Mouse (Mus musculus) c-Kit-positive CD71-positive TER-119-negative erythroid progenitor cells, embryonic 14.5 days (primary cell): ENCODE results near the gene Tbc1d19.
A peak's percentile ranks its signal among the peaks of the same experiment; 100 is the strongest.

ENCODE experiments used
- DNase-seq: peaks from one replicate; pipeline ENCODE4 v3.0.0-alpha.2; 2013; ENCODE audit warnings: low read depth

Tbc1d19 gene

DNA sequence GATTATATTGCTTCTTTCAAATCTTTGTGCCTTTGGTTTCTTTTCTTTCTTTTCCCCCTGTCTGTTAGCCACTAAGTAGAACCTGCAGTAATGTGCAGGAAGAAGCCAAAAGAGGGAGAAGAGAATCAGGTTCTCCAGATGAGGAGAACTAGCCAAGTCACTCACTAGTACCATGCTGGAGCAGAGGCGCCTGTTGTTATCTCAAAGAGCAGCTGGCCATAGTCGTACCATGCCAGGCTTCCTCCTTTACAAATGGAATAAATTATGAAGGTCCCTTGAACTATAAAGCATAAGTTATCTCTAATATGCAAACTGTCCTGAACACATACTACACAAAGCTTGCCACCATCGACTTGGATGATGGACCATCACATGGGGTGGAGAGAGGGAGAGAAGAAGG, 99.8 kb downstream of the Tbc1d19 start:
- peak; percentile 22 for DNase-seq

DNA sequence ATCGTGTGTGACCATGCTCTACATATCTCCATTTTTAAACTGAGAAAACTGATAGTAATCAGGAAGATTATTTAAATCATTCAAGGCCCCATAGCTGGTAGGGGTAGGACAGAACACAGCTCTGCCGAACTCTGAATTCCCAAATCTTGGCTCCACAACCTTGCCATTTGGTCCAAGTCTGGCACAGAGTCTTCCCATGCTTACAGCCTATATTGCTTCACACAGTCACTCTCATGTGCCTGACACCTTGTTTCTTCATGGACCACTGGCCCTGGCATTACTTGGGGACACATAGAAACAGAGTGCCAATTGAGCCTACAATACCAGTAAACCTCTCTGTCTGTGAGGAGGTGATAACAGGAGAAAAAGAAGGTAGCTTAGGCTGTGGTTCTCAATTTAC, 111.0 kb downstream of the Tbc1d19 start:
- no peak for DNase-seq

DNA sequence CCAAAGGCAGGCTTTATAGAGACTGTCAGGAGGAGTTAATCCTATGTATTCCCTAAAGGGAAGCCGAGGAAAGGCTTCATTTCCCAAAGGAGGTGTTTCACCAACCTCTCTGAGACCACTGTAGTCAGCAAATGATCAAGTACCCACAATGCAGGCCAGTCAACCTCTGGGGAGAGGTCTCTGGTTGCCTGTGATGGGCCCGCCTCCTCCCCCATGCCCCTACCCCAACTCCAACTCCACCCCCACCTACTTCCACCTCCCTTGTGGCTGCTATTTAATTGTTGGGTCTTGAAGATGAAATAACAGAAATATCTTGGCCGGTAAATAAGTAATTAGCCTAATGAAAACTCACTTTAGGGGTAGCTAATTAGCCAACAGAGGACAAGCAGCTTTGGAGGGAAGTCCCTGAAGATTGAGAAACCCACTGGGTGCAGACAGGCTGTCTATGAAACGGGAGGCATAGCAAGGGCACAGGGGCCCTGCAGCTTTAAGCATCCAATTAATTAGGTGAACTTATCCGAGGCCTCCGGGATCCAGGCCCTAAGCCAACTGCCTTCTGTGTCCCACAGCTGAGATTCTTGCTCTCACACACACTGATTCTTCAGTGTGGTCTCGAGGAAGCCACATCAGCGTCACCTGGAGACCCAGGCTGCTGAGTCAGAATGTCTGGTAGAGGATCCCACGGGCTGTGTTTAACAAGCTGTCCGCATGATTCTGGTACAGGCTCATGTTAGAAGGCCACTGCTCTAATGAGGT, 112.9 kb downstream of the Tbc1d19 start:
- DNase-seq = no peak

DNA sequence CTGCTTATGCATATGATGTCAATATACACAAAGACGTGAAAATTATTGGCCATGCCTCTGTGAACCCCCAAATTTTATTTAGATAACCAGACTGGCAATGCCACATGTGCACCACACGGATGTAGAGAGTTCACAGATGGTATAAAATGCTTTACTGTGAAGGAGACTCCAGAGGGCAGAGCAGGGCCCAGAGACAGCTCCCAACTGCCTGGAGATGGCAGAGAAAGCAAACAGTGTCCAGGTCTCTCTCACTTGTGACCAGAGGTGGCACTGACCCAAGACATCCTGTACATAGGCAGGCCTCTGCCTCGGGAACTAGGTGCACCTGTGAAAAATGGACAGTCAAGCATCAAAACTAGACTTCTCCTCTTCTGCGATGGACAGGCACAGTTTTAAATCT, 114.6 kb downstream of the Tbc1d19 start:
- no peak for DNase-seq

GRCm38 (mm10) chr5:53926301-53926855, 117.0 kb downstream of the Tbc1d19 start:
- DNase-seq = no peak

- DNase-seq = no peak
Observed at GRCm38 (mm10) chr5:53927886-53928285, 118.5 kb downstream of the Tbc1d19 start.

- no peak for DNase-seq
Observed at GRCm38 (mm10) chr5:53928537-53928936, 119.1 kb downstream of the Tbc1d19 start.

- no peak for DNase-seq
Observed at GRCm38 (mm10) chr5:53929205-53929614, 119.8 kb downstream of the Tbc1d19 start.

DNA sequence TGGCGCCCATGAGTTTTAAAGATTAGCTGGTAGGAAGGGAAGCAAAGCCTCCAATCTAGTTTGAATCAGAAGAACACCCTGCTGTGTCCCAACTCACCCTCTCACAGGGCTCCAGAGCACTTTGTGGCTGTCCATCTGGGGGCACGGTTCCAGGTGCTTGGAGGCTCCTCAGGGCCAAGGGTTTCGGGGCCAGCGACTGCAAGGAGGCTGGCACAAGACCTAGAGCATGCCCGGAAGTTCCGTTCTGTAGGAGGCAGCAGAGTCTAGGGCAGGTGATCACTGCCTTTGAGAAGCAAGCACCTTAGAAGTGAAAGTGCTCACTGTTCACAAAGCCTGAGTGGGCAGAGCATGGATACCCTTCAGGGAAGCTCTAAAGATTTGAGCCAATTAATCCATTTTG, 120.4 kb downstream of the Tbc1d19 start:
- DNase-seq = no peak

DNA sequence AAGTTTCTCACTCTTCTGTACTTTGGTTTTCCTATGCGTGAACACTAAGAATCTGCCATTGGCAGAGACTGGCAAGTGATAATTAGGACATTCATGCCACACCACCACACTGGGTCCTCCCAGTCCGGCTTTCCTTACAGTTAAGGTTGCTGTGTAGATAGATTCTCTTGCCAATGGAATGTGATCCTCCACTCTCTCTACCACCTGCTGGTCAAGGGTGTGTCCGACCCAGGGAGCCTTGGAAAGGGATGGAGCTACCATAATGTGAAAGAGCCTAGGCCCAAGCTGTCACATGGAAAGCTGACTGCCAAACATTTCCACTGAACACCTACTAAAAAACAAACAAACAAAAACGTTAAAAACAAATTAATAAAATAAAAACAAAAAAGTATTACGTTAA, 121.6 kb downstream of the Tbc1d19 start:
- no peak for DNase-seq

DNA sequence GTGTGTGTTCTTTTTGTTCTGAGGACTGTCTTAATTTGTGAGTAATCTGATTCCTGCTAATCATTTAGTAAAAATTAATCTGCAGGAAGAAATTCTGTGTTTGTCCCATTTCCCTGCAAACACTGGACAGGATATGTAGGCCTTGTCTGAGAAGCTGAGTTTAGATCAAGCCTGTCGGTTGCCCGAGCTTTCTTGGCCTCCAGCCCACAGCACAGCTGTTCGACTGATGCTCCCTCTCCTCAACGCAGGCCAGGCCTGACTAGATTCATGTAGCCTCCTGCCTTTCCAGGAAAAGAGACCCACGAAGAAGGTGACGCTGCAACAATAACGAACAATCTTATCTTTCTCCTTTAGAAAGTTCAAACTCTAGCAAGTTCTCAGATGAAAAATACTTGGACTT, 124.2 kb downstream of the Tbc1d19 start:
- no peak for DNase-seq

GRCm38 (mm10) chr5:53934040-53934439, 124.6 kb downstream of the Tbc1d19 start:
- DNase-seq = no peak

DNA sequence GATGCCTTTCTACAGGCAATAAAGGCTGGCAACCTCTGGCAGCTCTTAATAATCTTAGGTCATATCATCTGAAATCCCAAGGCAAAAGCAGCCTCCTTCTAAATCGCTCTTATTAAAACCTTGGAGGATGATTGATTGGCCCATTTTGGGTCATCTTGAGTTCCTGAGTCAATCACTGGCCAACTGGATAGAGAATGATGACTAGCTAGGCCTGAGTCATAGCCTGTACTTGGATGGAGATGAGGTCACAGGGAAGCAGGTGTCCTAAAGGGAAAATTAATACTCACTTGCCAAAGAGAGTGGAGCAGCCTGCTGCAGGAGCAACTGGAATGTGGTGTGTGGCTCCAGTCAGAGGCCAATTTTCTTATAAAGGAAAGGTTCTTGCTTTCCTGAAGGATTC, 125.4 kb downstream of the Tbc1d19 start:
- no peak for DNase-seq

- no peak for DNase-seq
Observed at GRCm38 (mm10) chr5:53937187-53937586, 127.8 kb downstream of the Tbc1d19 start.

- no peak for DNase-seq
Observed at GRCm38 (mm10) chr5:53939026-53939425, 129.6 kb downstream of the Tbc1d19 start.

- DNase-seq = no peak
Observed at GRCm38 (mm10) chr5:53941322-53942024, 132.1 kb downstream of the Tbc1d19 start.

- no peak for DNase-seq
Observed at GRCm38 (mm10) chr5:53942332-53942731, 132.9 kb downstream of the Tbc1d19 start.

- no peak for DNase-seq
Observed at GRCm38 (mm10) chr5:53943321-53943857, 134.0 kb downstream of the Tbc1d19 start.

DNA sequence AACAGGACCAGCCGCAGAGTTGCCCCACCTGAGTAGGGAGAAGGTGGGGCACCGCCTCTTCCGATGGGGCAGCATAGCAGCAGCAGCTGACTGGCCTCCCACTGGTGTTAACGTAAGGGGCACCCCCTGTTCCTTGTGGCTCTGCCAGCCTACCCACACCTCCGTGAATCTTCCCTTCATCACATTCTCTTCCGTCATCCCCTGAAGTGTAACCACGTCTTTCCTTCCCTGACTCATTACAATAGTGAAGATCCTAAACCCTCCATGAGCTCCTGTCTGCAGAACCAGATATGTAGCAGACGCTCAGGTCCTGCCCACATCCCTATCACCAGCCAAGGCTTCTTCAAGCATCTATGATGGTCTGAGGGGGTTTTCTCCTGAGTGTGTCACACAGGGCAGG, 137.3 kb downstream of the Tbc1d19 start:
- DNase-seq = no peak

GRCm38 (mm10) chr5:53947549-53948183, 138.3 kb downstream of the Tbc1d19 start:
- no peak for DNase-seq

DNA sequence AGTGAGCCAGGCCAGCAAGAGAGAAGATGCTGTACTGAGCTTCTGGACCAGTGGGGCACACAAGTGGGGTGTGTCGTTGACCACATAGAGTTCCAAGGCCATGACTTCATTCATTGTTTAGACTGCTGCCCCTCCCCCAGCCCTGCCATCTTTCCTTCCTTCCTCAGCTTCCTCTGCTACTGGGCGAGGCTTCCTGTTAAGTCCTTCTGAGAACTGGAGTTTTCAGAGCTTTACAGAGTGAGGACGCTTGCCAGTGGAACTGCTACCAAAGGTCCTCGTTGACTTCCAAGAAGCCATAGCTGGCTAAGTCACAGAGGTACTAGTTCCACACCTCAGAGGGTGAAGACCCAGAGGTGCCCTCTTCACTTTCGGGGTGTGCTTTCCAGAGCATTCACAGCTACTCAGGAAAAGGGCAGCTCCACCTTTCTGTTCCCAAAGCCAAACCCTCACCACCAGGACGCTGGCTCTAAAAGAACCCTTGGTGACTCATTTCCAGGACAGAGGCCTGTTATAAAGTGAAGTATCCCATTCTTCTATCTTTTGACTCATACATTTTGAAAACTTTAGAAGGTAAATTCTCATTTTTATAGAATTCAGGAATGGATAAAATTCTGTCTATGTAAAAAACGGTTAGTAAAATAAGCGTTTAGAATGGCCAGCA, 139.3 kb downstream of the Tbc1d19 start:
- no peak for DNase-seq

DNA sequence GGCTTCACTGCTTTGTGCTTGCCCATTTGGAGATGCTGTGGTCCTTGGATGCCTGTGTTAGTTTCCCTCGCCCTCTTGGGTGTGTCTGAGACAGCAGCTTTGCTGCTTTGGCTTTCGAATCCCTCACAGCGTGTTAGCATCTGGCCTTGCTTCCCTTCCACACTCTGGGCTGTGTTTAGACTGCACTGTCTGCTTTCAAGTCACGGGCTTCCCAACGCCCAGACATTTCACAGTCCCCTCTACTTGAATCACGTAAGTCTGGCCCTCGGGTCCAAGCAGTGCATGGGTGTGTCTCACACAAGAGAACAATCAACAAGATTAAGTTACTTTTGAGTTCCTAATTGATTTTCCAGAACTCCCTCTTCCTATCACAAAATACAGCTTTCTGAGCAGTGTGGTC, 140.8 kb downstream of the Tbc1d19 start:
- DNase-seq = no peak
